Mouse (Mus musculus) urinary bladder, postnatal 4 days (tissue): ENCODE measurements around the gene Hoxa9.
A peak's percentile ranks its signal among the peaks of the same experiment; 100 is the strongest.

Experiments used
- DNase-seq, 2 experiments: peaks; one replicate each; pipeline ENCODE4 v3.0.0; 2021 to 2022; ENCODE audit warnings: low spot score in 2 of 2

The Hoxa9 gene

DNA sequence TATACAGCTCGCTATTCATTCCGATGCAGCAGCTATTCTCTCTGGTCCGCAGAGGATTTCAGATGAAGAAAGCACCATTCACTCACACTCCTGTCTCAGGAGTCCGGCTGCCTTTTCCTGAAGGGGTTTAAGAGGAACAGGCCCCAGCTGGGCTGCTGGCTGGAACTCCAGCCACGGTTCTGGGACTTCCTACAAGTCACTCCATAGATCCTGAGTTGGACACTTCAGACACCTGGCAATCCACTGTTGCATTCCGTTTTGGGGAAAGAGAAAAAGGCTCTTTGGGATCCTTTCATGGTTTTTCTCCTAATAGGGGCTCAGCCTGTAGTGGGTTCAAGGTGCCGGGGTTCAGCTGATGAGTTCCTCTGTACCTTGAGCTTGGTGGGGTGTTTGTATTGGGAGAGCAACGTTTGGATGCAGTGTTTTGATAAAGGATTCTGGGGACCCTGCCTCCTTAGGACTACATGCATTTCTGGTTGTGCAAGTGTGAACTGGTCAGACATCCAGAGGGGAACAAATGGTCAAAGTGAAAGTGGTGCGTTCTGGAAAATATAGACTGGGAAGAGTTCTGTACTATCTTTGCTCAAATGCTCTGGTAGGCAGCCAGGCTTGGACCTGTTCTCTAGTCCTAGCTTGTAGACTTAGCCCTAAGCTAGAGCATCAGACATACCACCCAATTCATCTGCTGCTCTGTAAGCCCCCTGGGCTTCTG is 31.0 kb upstream of the Hoxa9 start:
- DNase-seq, result no peak

- DNase-seq, result peak in 1 of 2 experiments; percentile 68
These were observed 30.0 kb upstream of the Hoxa9 start, which contains the start of gene Hoxa13 for GRCm38 (mm10) chr6:52260654-52261575. TSS of gene Hoxa13 (minus strand) at chr6:52260880.

GRCm38 (mm10) chr6:52259811-52260261 is 28.9 kb upstream of the Hoxa9 start:
- peak in 1 of 2 experiments; percentile 35 for DNase-seq

DNA sequence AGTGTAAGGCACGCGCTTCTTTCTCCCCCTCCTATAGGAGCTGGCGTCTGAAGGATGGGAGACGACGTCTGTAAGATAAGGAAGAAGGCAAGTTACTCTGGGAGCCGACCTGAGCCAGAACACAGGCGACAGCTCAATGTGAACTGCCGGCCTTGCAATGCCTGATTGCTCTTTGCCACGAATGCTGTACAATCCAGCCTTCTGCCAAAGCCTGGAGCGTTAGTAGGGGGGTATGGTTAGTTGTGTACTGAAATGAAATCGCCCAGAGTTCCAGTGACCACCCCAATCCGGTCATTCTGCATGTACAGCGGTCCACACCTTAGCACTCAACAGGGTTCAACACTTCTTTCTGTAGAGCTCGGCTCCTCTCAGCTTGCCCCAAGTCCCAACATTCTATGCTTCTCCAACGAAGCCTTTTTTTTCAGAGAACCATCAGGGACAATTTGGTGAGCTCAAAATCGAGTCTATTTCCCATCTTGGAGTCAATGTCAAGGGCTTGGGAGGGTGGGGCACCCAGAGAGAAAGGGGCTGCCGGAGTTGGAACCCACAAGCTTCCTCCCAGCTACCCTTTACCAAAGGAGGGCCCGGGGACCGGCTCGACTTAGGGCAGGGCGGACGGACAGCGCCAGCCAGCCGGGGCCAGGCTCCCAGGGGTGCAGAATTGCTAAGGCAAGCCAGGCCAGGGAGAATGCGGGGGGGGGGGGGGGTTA is 28.3 kb upstream of the Hoxa9 start:
- DNase-seq, result peak in 1 of 2 experiments; percentile 23

DNA sequence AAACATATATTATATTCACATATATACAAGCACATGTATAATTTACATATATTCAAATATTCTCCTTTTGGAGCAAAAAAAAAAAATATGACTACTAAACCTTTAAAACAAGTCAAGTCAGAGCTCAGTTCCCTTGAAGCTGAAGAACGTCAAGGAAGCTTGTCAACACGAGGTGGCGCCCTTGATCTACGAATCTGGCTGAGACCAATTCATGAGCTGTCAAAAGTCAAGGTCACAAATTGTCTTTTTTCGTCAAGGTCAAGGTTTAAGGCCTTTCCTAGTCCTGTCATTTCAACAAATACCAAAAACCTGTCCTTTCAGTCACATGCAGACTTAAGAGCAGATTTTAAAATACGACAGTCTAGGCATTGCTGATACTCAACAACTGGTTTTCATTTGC is 26.1 kb upstream of the Hoxa9 start:
- DNase-seq, result peak; percentile 59 to 87

DNA sequence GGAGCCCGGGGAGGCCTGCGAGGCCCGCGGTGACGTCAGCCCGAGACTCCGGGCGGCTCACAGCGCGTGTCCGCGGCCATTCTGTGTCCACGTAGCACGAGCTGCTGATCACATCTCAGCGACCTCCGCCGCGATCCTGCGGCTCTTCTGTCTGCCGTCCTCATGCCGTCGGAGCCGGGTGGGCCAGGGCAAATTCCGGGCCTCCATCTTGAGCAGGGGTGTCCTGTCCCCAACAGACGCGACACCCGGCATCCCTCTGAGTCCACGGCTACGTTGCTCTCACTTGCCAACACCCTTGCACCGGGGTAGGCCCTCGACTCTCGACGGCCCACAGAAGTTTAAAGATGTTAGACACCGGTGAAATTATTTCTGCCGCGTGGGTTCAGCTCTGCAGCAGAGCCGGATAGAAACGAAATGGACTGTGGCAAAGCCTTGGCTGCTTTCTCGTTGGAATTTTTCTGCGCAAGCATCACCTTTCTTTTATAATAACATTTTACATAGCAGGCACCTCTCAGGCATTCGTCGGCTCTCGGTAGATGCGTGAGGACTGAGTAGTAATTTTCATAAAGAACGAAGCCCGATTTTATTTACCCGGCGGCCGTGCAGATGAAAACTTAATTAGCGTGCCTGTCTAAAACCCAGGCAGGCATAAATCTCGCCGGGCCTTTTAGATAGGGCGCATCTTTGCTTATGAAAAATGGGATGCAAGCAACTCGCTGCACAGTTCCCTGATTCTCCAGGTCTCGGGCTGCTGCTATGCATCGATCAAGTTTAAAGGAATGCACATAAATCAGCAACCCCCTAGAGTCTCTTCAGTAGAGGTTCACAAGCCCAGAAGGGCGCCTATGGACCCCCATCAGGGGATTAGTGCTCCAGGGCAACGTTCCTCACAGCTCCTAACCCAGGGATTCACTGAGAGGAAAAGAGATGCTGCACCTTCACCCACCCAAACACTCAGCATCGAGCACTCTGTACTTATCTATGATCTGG is 22.9 kb upstream of the Hoxa9 start:
- DNase-seq, result peak in 1 of 2 experiments; percentile 48

- peak; percentile 34 to 61 for DNase-seq
These were observed 22.0 kb upstream of the Hoxa9 start for GRCm38 (mm10) chr6:52252775-52253376.

DNA sequence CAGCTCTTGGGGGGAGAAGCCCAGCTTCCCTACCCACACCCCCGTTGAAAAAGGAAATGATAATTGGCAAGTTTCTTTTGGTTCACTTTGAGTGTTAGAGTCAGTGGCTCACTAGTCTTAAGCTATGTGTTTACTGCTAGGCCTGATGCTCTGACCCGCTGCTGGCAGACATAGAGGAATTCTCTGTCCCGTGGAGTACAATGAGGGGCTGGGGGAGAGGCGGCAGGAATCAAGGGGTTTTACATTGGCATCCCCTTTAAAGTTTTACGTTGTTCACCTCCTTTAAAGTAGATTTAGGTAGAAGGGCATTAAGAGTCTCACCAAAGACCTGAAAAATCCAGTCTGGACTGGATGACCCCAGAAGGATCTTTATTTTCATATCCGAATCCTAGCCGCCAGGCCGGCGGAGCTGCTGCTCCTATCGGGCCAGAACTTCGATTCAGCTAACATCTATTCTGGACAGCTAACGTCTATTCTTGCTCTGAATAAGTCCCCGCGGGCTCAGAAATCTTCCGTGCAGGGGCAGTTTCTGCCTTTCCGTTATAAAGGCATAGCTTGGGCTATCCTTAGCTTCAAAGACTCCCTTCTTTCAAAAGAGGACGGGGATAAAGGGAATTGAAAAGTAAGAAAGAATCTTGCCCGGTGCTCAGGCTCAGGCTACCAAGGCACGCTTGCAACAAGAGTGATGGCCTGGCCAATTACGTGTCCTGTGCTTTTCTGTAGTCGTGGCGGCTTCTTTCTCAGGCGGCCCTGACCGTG is 21.3 kb upstream of the Hoxa9 start:
- DNase-seq, result peak in 1 of 2 experiments; percentile 56

DNA sequence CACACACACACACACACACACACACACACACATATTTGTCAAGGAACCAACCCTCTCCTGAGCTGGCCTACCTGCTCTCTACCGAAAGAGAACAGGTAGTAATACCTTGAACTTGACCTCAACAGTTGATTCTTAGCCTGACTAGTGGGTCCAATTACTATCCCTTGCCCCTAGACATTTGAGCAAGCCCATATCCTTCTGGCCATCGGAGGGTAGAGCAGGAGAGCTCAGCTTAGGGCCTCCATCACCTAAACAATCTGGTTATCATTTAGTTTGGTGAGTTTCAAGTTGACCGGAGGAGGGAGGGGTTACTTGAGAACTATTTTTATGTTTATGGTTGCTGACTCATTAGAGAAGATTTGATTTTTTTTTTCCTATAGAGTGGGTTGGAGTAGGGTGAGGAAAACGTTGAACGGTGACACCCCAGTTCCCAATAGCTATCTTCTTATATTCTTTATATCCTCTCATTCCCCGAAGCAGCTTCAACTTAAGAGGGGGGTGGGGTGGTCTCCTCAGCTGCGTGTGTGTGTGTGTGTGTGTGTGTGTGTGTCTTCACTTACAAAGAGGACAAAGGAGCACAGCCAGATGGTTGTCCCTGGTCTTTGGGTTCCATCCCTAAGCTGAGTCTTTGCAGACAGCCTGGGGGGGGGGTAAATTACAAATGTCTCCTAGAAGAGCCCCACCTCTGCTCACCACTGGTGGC is 20.4 kb upstream of the Hoxa9 start:
- peak in 1 of 2 experiments; percentile 46 for DNase-seq

GRCm38 (mm10) chr6:52249826-52250225 is 18.9 kb upstream of the Hoxa9 start:
- peak in 1 of 2 experiments; percentile 40 for DNase-seq

- no peak for DNase-seq
These were observed 18.5 kb upstream of the Hoxa9 start for GRCm38 (mm10) chr6:52249415-52249738.

DNA sequence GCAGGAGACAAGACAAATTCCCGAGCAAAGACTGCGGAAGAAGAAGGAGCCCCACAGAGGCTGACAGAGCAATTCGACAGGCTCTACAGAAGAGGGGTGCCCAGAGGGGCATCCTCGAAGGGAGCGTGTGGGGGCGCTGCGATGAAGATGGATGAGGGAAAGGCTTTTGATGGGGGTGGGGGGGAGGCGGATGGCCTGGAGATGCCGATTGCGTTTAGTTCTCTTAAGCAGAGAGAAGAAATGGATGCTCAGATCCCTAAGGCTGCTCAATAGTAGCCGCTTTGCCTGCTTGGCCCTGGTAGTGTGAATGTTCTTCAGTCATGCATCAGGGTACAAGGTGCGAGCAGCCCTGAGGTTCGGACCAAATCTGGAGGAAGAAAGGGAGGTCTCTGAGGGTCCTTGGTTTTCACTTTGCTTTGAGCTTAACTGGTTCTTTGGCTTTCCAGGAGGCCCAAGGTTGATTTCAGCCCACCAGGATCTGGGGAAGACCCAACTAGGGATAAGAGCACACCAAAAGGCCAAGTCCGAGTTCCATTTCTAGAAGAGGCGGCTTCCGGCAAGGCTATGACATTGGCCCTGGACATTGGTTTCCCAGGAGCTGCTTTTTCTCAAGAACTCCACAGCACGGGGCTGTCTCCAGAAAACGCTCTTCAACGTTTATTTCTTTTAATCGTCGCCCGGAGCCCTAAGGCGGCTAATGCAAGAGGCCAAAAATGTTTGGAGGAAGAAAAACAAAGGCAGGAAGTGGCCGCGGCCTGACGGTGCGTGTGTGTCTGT is 17.9 kb upstream of the Hoxa9 start:
- DNase-seq, result peak in 1 of 2 experiments; percentile 59

DNA sequence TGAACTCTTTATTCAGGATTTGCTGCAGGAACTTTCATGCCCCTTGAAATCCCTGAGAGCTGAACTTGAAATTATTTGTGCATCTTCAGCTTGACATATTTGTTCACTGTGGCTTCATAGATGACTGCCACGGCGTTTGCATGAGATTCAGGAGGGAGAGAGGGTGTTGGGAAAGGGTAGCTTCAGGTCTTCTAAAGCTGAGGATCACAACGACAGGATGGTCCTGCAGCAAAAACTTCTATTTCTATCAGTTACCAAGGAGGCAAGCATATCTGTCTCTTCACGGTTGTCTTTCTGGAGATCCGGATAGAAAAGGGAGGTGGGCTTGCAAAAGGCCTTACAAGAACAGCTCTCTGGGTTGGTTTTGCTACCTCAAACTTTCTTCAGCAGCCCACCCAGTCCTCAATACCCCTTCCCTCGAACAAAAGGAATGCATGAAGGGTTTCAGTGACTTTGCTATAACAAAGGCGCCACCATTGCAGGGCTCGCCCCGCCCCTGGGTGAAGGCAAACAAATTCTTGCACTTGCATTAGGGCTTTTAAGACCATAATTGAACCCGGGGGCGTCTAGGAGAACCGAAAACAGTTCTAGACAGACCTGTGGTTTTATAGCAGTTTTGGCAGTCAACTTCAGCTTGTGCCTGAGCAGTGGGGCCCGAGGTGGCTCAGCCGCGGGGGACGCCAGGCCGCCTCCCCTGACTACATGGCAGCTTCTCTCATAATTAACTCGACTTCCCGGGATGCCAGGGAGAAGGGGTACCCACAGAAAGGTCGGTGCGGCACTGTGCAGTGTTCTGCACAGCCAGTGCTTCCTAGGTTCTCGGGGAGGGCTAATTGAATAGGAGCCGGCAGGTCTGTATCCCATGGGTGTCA is 17.1 kb upstream of the Hoxa9 start:
- DNase-seq, result peak in 1 of 2 experiments; percentile 57

- DNase-seq, result no peak
These were observed 16.0 kb upstream of the Hoxa9 start for GRCm38 (mm10) chr6:52246916-52247315.

GRCm38 (mm10) chr6:52246403-52246803 is 15.5 kb upstream of the Hoxa9 start:
- DNase-seq, result peak in 1 of 2 experiments; percentile 61

DNA sequence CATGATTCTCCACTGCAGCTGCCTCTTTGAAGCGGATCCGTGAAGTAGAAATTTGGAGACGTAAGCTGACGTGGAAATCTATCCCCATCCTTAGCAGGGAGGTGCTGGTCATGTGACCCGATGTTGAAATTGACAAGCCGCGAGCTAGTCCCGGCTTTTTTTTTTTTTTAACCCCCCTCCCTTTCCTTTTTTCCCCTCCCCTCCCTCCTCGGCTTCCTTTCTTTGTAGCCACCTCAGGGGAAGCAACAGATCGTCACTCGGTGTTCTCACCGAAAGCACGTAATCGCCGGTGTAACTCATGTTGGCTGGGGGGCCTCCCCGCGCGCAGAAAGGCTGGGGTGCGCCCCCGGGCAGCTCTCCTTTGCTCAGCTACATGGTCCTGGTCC is 14.9 kb upstream of the Hoxa9 start, which contains the start of gene Hoxa11:
Gene Hoxa11 (minus strand): TSS at position 54 of the 386 bp plus-strand sequence.
- peak in 1 of 2 experiments; percentile 63 for DNase-seq
